Mouse (Mus musculus): ENCODE data around the gene Slc6a3.

GRCm38 (mm10) chr13:73575051-73575450 lies 38.5 kb downstream of the Slc6a3 start:
- TF ChIP-seq POLR2A (IDR thresholded peaks at IDR 0.05; ENCODE audit: insufficient read length, low read depth), result no peak
- TF ChIP-seq CEBPB (IDR thresholded peaks at IDR 0.05; ENCODE audit: insufficient read depth, poor library complexity, severe bottlenecking), result no peak
- TF ChIP-seq E2F4 (IDR thresholded peaks at IDR 0.05; ENCODE audit: insufficient read depth), result no peak
- no peak for TF ChIP-seq USF1 (IDR thresholded peaks at IDR 0.05; ENCODE audit: low read depth)
- TF ChIP-seq MAX (IDR thresholded peaks at IDR 0.05; ENCODE audit: low read depth), result no peak
- no peak for TF ChIP-seq TCF12 (IDR thresholded peaks at IDR 0.05; ENCODE audit: insufficient read depth, poor library complexity, severe bottlenecking)

Measured in myocyte (in vitro differentiated cells).